Mouse (Mus musculus) C2C12 (cell line): ENCODE data around the gene Mphosph9. TPM values are rescaled to one million over a fixed set of nuclear protein-coding genes. Genes with fewer than 3 reads are reported as not detected.

Experiments used
- H3K27me3 ChIP-seq: one replicate; pipeline ENCODE4 v1.6.1; 2011; ENCODE audit not compliant: control insufficient read depth, insufficient read depth, insufficient read length
- H3K36me3 ChIP-seq: one replicate; pipeline ENCODE4 v1.6.1; 2011; ENCODE audit not compliant: control insufficient read depth, insufficient read depth
- H3K4me3 ChIP-seq: one replicate; pipeline ENCODE4 v1.5.1; 2011; ENCODE audit warnings: mild to moderate bottlenecking, control low read depth; ENCODE audit not compliant: poor library complexity, insufficient read depth, severe bottlenecking
- H3K79me2 ChIP-seq: one replicate; pipeline ENCODE4 v1.6.1; 2011; ENCODE audit not compliant: control insufficient read depth, insufficient read depth
- H3K79me3 ChIP-seq: one replicate; pipeline ENCODE4 v1.6.1; 2011; ENCODE audit warnings: low read depth, control low read depth
- H3ac ChIP-seq: one replicate; pipeline ENCODE3; 2011; ENCODE audit warnings: low read depth; ENCODE audit not compliant: control insufficient read depth, insufficient read length
- CEBPB ChIP-seq: IDR thresholded peaks from one replicate; pipeline ENCODE4 v1.6.1; 2011; ENCODE audit warnings: low read depth, mild to moderate bottlenecking, control low read depth, moderate library complexity
- CTCF ChIP-seq: IDR thresholded peaks from one replicate; pipeline ENCODE4 v1.5.1; 2011; ENCODE audit not compliant: control insufficient read depth, insufficient read depth, insufficient read length
- FOSL1 ChIP-seq: IDR thresholded peaks from one replicate; pipeline ENCODE4 v1.8.0; 2011; ENCODE audit warnings: mild to moderate bottlenecking, low read length; ENCODE audit not compliant: poor library complexity, insufficient read depth, severe bottlenecking
- MAX ChIP-seq: IDR thresholded peaks from one replicate; pipeline ENCODE4 v1.6.1; 2011; ENCODE audit warnings: mild to moderate bottlenecking, control low read depth
- MYOD1 ChIP-seq: IDR thresholded peaks from one replicate; pipeline ENCODE4 v1.6.1; 2011; ENCODE audit warnings: low read depth; ENCODE audit not compliant: control insufficient read depth, insufficient read length
- MYOG ChIP-seq: IDR thresholded peaks from one replicate; pipeline ENCODE4 v1.6.1; 2011; ENCODE audit not compliant: control insufficient read depth, insufficient read length; ENCODE audit errors: extremely low read depth
- USF1 ChIP-seq: IDR thresholded peaks from one replicate; pipeline ENCODE4 v1.6.1; 2011; ENCODE audit warnings: low read depth, mild to moderate bottlenecking, control low read depth, moderate library complexity
- polyA plus RNA-seq: library from polyadenylated mRNA; unstranded; fragments of >200 nt; fragmentation: generic; extraction: Trizol; gene quantifications from one replicate; pipeline ENCODE4 v1.2.1, GENCODE M21; 2012; ENCODE audit warnings: missing spikeins

The Mphosph9 gene
- polyA plus RNA-seq, 1 experiment, result 3.1 TPM

- H3K27me3 ChIP-seq, result no peaks in the 10 kb centered on the region
- no peak for TF ChIP-seq CEBPB
- no peak for TF ChIP-seq CTCF
- TF ChIP-seq MYOG, result no peak
- TF ChIP-seq FOSL1, result no peak
- no peak for TF ChIP-seq USF1
- no peak for TF ChIP-seq MYOD1
- TF ChIP-seq MAX, result no peak
- no peak overlapping the region for H3ac ChIP-seq
- H3K36me3 ChIP-seq, result peaks cover 6% of the 10 kb centered on the region
- peaks cover 44% of the 10 kb centered on the region for H3K79me2 ChIP-seq
- H3K79me3 ChIP-seq, result peaks cover 33% of the 10 kb centered on the region
- H3K4me3 ChIP-seq, result peak overlapping the region; percentile 32
These were observed 27.0 kb upstream of the Mphosph9 start for GRCm38 (mm10) chr5:124354574-124355424.

- Histone ChIP-seq H3K4me3 (peak overlapping the region; percentile 65), H3K79me3 (peaks cover 40% of the 10 kb centered on the region), H3ac (peak overlapping the region; percentile 91), H3K79me2 (peaks cover 53% of the 10 kb centered on the region), H3K27me3 (no peaks in the 10 kb centered on the region), H3K36me3 (peaks cover 13% of the 10 kb centered on the region)
- no peak for TF ChIP-seq USF1
- TF ChIP-seq MYOD1, result no peak
- TF ChIP-seq CTCF, result no peak
- no peak for TF ChIP-seq MAX
- no peak for TF ChIP-seq FOSL1
- TF ChIP-seq CEBPB, result no peak
- TF ChIP-seq MYOG, result no peak
These were observed 26.2 kb upstream of the Mphosph9 start for GRCm38 (mm10) chr5:124353726-124354547.

GRCm38 (mm10) chr5:124353011-124353725 is 25.4 kb upstream of the Mphosph9 start:
- Histone ChIP-seq H3K79me3 (peaks cover 47% of the 10 kb centered on the region), H3K36me3 (peaks cover 21% of the 10 kb centered on the region), H3K4me3 (peak overlapping the region; percentile 65), H3K27me3 (no peaks in the 10 kb centered on the region), H3ac (peak overlapping the region; percentile 91), H3K79me2 (peaks cover 61% of the 10 kb centered on the region)
- TF ChIP-seq USF1 (no peak), FOSL1 (no peak), MYOG (no peak), MAX (peak; percentile 20)

- Histone ChIP-seq H3K79me3 (peaks cover 49% of the 10 kb centered on the region), H3K36me3 (peaks cover 25% of the 10 kb centered on the region), H3K79me2 (peaks cover 64% of the 10 kb centered on the region), H3K27me3 (no peaks in the 10 kb centered on the region), H3K4me3 (peak overlapping the region; percentile 65), H3ac (peak overlapping the region; percentile 91)
- no peak for TF ChIP-seq MYOD1
- TF ChIP-seq MAX, result peak; percentile 36
These were observed 24.6 kb upstream of the Mphosph9 start for GRCm38 (mm10) chr5:124352141-124352920.

GRCm38 (mm10) chr5:124351604-124352003 is 23.8 kb upstream of the Mphosph9 start:
- Histone ChIP-seq H3K79me2 (peaks cover 64% of the 10 kb centered on the region), H3K79me3 (peaks cover 49% of the 10 kb centered on the region), H3K4me3 (peak overlapping the region; percentile 65), H3K36me3 (peaks cover 28% of the 10 kb centered on the region), H3K27me3 (no peaks in the 10 kb centered on the region), H3ac (peak overlapping the region; percentile 58)
- TF ChIP-seq CTCF (no peak), MAX (peak; percentile 2), USF1 (no peak)
